Mouse (Mus musculus): Measurements from ENCODE around the gene Tmem269. TPM values are rescaled to one million over a fixed set of nuclear protein-coding genes. Genes with fewer than 3 reads are reported as not detected.

Tmem269 gene
- polyA plus RNA-seq, 1 experiment: 0.06 TPM

DNA sequence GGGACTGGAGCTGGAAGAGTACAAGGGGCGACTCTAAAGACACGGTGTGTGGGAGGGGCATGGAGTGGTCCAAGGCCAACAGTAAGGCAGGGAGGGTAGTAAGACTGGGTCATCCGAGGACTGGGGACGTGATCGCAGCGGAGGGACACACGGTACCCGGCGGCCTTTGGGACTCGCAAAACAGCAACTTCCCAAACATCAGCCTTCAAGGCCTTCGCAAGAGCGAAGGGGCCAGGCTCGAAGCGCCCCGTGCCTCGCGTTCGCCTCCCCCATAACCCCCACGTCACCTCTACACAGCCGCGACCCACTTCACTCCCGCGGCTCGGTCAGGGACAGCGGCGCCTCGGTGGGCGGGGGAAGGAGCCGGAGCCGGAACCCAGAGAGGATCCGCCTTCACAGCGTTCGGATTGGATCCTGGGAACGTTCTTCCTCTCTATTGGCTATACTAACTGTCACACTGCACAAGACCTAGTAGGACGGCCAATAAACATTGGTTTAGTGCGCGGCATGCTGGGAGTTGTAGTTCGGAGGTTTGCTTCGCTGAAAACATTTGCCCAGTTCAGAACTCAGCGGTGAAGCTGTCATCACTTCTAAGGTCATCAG is 44.1 kb downstream of the Tmem269 start, which contains the start of gene Zfp691:
Zfp691 (minus strand) TSS at position 345 of the 603 bp plus-strand sequence.
- peak; percentile 94 to 95 for DNase-seq (ENCODE audit: low read depth in 1 of 2, low spot score in 2 of 2)
- peak within 1 kb of the TSS; percentile 79 for H3K4me3 ChIP-seq (ENCODE audit: extremely low read depth, insufficient read depth, insufficient read length)
- under 1% methylated on average over 40 of the region's 40 CpGs for WGBS
- TF ChIP-seq CTCF (IDR thresholded peaks at IDR 0.05; ENCODE audit: extremely low read depth, insufficient read depth, insufficient read length, insufficient replicate concordance) (no peak), POLR2A (IDR thresholded peaks at IDR 0.05; ENCODE audit: low read depth, low read length) (peak; percentile 46; the same call in 1 of the 2 replicates)
- 0 out of 2 replicates have a peak within 1 kb of the TSS, but pooled peaks have one; percentile 11 for H3K27ac ChIP-seq (ENCODE audit: insufficient read depth, low read length)
- peaks cover 5% of the 10 kb centered on the region for H3K36me3 ChIP-seq (ENCODE audit: control insufficient read depth, insufficient read depth, low read length)
- H3K4me1 ChIP-seq (ENCODE audit: control insufficient read depth, insufficient read depth, insufficient read length): peaks cover 9% of the 10 kb centered on the region; the same call in 1 of the 2 replicates
- H3K27me3 ChIP-seq (ENCODE audit: control insufficient read depth, insufficient read depth, low read length): no peaks in the 10 kb centered on the region

DNA sequence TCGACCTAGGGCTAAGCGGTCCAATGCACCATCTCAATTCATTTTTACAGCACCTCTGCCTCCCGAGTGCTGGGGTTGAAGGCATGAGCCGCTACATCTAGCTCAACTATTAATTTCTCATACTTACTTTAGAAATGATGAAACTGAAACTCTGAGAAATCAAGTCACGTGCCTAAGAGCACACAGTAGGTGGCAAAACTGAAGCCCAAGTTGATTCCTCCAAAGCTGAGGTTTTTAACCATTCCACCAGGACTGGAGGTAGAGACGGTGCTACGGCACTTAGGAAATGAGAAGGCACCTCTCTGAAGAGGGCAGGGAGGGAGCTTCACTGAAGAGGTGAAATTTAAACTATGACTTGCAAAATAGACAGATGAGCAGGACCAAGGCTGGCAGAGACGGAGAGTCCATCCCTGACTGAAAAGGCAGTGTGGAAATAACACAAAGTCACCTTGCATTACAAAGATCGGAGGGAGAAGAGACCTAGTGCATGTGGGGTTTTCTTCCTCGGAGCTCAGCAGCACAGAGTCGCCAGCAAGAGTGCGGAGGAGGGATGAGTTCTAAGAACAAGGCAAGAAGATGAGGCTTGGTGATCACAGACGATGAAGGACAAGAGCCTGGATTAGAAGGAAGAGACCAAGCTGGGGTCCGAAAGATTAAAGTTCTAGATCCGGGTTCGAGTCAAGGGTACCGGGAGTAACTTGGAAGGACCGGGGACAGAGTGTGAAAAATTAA is 44.9 kb downstream of the Tmem269 start:
- peaks cover 5% of the 10 kb centered on the region for H3K36me3 ChIP-seq (ENCODE audit: control insufficient read depth, insufficient read depth, low read length)
- TF ChIP-seq CTCF (IDR thresholded peaks at IDR 0.05; ENCODE audit: extremely low read depth, insufficient read depth, insufficient read length, insufficient replicate concordance) (no peak), POLR2A (IDR thresholded peaks at IDR 0.05; ENCODE audit: low read depth, low read length) (no peak)
- peak overlapping the region; percentile 79 for H3K4me3 ChIP-seq (ENCODE audit: extremely low read depth, insufficient read depth, insufficient read length)
- H3K27me3 ChIP-seq (ENCODE audit: control insufficient read depth, insufficient read depth, low read length): no peaks in the 10 kb centered on the region
- DNase-seq (ENCODE audit: low read depth in 1 of 2, low spot score in 2 of 2): no peak
- WGBS: 22% methylated on average over 18 of the region's 18 CpGs
- H3K4me1 ChIP-seq (ENCODE audit: control insufficient read depth, insufficient read depth, insufficient read length): peaks cover 7% of the 10 kb centered on the region; the same call in 1 of the 2 replicates
- no peak overlapping the region for H3K27ac ChIP-seq (ENCODE audit: insufficient read depth, low read length)

DNA sequence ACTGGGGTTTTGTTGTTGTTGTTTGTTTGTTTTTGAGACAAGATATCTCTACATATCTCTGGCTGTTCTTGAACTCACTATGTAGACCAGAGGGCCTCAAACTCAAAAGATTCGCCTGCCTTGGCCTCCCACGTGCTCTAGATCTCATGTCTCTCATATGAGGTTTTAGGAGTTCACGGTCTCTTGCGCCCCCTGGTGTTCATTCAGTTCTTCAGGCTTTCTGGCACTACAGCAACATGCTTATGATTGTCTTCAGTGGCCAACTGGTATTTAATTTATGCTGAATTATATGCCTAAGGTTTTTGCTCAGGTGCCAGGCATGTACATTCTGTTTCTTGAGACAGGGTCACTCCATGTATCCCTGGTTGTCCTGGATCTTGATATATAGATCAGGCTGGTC is 50.4 kb downstream of the Tmem269 start:
- Histone ChIP-seq H3K27ac (ENCODE audit: insufficient read depth, low read length) (no peak overlapping the region), H3K36me3 (ENCODE audit: control insufficient read depth, insufficient read depth, low read length) (peaks cover 5% of the 10 kb centered on the region), H3K27me3 (ENCODE audit: control insufficient read depth, insufficient read depth, low read length) (no peaks in the 10 kb centered on the region), H3K4me3 (ENCODE audit: extremely low read depth, insufficient read depth, insufficient read length) (no peak overlapping the region), H3K4me1 (ENCODE audit: control insufficient read depth, insufficient read depth, insufficient read length) (no peaks in the 10 kb centered on the region)
- TF ChIP-seq CTCF (IDR thresholded peaks at IDR 0.05; ENCODE audit: extremely low read depth, insufficient read depth, insufficient read length, insufficient replicate concordance) (peak; percentile 80; the same call in 1 of the 2 replicates), POLR2A (IDR thresholded peaks at IDR 0.05; ENCODE audit: low read depth, low read length) (no peak)
- 2% methylated on average over 4 of the region's 4 CpGs for WGBS
- DNase-seq (ENCODE audit: low read depth in 1 of 2, low spot score in 2 of 2): peak; percentile 72 to 81

DNA sequence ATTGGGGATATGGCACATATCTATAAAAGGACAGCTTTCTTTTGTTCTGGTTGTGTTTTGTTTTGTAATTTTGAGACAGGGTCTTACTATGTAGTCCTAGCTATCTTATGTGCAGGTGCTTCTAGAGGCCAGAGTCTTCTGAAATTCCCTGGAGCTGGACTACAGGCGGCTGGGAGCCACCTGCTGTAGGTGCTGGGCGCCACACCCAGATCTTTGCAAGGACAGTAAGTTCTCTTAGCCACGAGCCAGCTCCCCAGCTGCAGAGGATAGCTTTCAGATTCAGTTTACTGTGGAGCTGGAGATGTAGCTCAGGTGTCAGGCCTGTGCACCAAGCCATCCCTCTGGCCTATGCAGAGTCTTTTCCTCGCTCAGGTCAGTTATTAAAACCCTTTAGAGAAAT is 50.9 kb downstream of the Tmem269 start:
- no peak for TF ChIP-seq CTCF (IDR thresholded peaks at IDR 0.05; ENCODE audit: extremely low read depth, insufficient read depth, insufficient read length, insufficient replicate concordance)
- no peak for TF ChIP-seq POLR2A (IDR thresholded peaks at IDR 0.05; ENCODE audit: low read depth, low read length)
- H3K27ac ChIP-seq (ENCODE audit: insufficient read depth, low read length): no peak overlapping the region
- no peaks in the 10 kb centered on the region for H3K4me1 ChIP-seq (ENCODE audit: control insufficient read depth, insufficient read depth, insufficient read length)
- 85% methylated on average over 4 of the region's 4 CpGs for WGBS
- H3K36me3 ChIP-seq (ENCODE audit: control insufficient read depth, insufficient read depth, low read length): peaks cover 5% of the 10 kb centered on the region
- DNase-seq (ENCODE audit: low read depth in 1 of 2, low spot score in 2 of 2): no peak
- no peaks in the 10 kb centered on the region for H3K27me3 ChIP-seq (ENCODE audit: control insufficient read depth, insufficient read depth, low read length)
- no peak overlapping the region for H3K4me3 ChIP-seq (ENCODE audit: extremely low read depth, insufficient read depth, insufficient read length)

DNA sequence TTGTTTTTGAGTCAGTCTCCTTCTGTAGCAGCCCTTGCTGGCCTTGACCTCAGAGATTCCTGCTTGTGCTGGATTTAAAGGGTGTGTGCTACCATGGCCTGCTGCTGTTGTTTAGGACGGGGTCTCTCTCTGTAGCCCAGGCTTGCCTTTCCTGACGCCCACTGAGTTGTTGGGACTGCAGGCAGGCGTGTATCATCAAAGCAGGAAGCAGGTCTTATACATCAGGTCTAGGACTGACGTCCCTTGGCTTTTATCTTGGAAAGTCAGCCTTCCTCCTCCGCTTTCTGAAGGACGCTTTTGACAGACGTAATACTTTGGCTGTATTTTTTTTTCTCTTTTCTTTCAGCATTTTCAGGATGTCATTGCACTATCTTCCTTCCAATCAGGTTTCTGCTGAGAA is 52.1 kb downstream of the Tmem269 start:
- Histone ChIP-seq H3K27me3 (ENCODE audit: control insufficient read depth, insufficient read depth, low read length) (no peaks in the 10 kb centered on the region), H3K36me3 (ENCODE audit: control insufficient read depth, insufficient read depth, low read length) (peaks cover 5% of the 10 kb centered on the region), H3K4me1 (ENCODE audit: control insufficient read depth, insufficient read depth, insufficient read length) (no peaks in the 10 kb centered on the region), H3K4me3 (ENCODE audit: extremely low read depth, insufficient read depth, insufficient read length) (no peak overlapping the region), H3K27ac (ENCODE audit: insufficient read depth, low read length) (no peak overlapping the region)
- WGBS: 71% methylated on average over 7 of the region's 7 CpGs
- DNase-seq (ENCODE audit: low read depth in 1 of 2, low spot score in 2 of 2): no peak
- no peak for TF ChIP-seq POLR2A (IDR thresholded peaks at IDR 0.05; ENCODE audit: low read depth, low read length)

GRCm38 (mm10) chr4:119162990-119163389 is 55.0 kb downstream of the Tmem269 start:
- no peak overlapping the region for H3K27ac ChIP-seq (ENCODE audit: insufficient read depth, low read length)
- H3K4me3 ChIP-seq (ENCODE audit: extremely low read depth, insufficient read depth, insufficient read length): no peak overlapping the region
- no peaks in the 10 kb centered on the region for H3K36me3 ChIP-seq (ENCODE audit: control insufficient read depth, insufficient read depth, low read length)
- WGBS: 85% methylated on average over 4 of the region's 4 CpGs
- no peak for TF ChIP-seq POLR2A (IDR thresholded peaks at IDR 0.05; ENCODE audit: low read depth, low read length)
- TF ChIP-seq CTCF (IDR thresholded peaks at IDR 0.05; ENCODE audit: extremely low read depth, insufficient read depth, insufficient read length, insufficient replicate concordance): no peak
- H3K27me3 ChIP-seq (ENCODE audit: control insufficient read depth, insufficient read depth, low read length): no peaks in the 10 kb centered on the region
- no peak for DNase-seq (ENCODE audit: low read depth in 1 of 2, low spot score in 2 of 2)
- H3K4me1 ChIP-seq (ENCODE audit: control insufficient read depth, insufficient read depth, insufficient read length): no peaks in the 10 kb centered on the region

- no peaks in the 10 kb centered on the region for H3K36me3 ChIP-seq (ENCODE audit: control insufficient read depth, insufficient read depth, low read length)
- 78% methylated on average over 3 of the region's 3 CpGs for WGBS
- no peak overlapping the region for H3K4me3 ChIP-seq (ENCODE audit: extremely low read depth, insufficient read depth, insufficient read length)
- H3K27ac ChIP-seq (ENCODE audit: insufficient read depth, low read length): no peak overlapping the region
- DNase-seq (ENCODE audit: low read depth in 1 of 2, low spot score in 2 of 2): no peak
- no peaks in the 10 kb centered on the region for H3K27me3 ChIP-seq (ENCODE audit: control insufficient read depth, insufficient read depth, low read length)
- H3K4me1 ChIP-seq (ENCODE audit: control insufficient read depth, insufficient read depth, insufficient read length): no peaks in the 10 kb centered on the region
- TF ChIP-seq POLR2A (IDR thresholded peaks at IDR 0.05; ENCODE audit: low read depth, low read length): no peak
- no peak for TF ChIP-seq CTCF (IDR thresholded peaks at IDR 0.05; ENCODE audit: extremely low read depth, insufficient read depth, insufficient read length, insufficient replicate concordance)
Observed at GRCm38 (mm10) chr4:119161358-119161757, 56.7 kb downstream of the Tmem269 start.
